Mouse (Mus musculus) stomach, postnatal 0 days (tissue): ENCODE data around the gene Myrfl.

ENCODE experiments used
- CTCF ChIP-seq: IDR thresholded peaks from 2 replicates; pipeline ENCODE4 v1.5.1; 2016; ENCODE audit warnings: antibody characterized with exemption, low read depth, mild to moderate bottlenecking, moderate library complexity
- EP300 ChIP-seq: optimal IDR thresholded peaks from 2 replicates; pipeline ENCODE3; 2016; ENCODE audit warnings: antibody characterized with exemption

DNA sequence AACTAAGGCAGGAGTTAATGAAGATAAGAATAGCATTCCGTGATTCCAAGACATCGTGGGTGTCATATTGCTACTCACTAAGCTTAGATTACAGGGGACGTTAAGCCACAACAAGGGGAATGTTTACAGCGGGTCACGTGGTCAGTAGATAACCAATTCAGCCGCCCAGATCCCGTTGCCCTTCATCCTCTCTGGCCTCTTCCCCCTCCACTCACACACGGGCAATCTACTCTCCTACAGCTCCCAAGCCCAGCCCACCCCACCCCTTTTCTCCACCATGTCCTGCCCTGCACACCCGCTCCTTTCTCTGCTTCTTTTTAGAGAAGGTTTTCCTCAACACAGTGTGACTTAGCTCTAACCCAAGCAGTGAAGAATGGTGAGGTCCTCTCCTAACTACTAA is 87.3 kb downstream of the Myrfl start:
- TF ChIP-seq CTCF: no peak
- no peak for TF ChIP-seq EP300
